8 mouse cellular contexts compared by ENCODE assay signal in genomic region chr5:115011519-115012261, GRCm38 (mm10). TPM values are rescaled to one million over a fixed set of nuclear protein-coding genes. Genes with fewer than 3 reads are reported as not detected.
DNase-seq lines count a peak whose midpoint lies in the region; ATAC-seq and TF ChIP-seq lines count a peak whose summit lies in the region.

No protein-coding gene starts in this region.

- H3K9ac ChIP-seq in intestine, postnatal 0 days (ENCODE audit: low read depth, low read length) = peak overlapping the region; percentile 99
- peak overlapping the region; percentile 98 for H3K9ac ChIP-seq in limb, embryonic 13.5 days
- peak overlapping the region; percentile 99 for H3K9ac ChIP-seq in midbrain, embryonic 13.5 days (replicated peaks)

- DNase-seq in urinary bladder, adult 18-20 months (ENCODE audit: low spot score in 2 of 2) = peak; percentile 28 to 55
- no peak for DNase-seq in urinary bladder, postnatal 10 days (ENCODE audit: low spot score)
- DNase-seq in embryo, embryonic 9.5 days (ENCODE audit: extremely low spot score) = peak; percentile 60
- DNase-seq in gastrocnemius, postnatal 4 days (ENCODE audit: low spot score in 2 of 2) = peak; percentile 47 to 70
- peak; percentile 49 to 64 for DNase-seq in spleen, adult 18-20 months

- H3K4me1 ChIP-seq in intestine, postnatal 0 days (replicated peaks; ENCODE audit: control insufficient read depth, insufficient read depth, low read length) = peaks cover 5% of the 10 kb centered on the region; the same call in 1 of the 2 replicates
- H3K4me1 ChIP-seq in limb, embryonic 13.5 days = peaks cover 41% of the 10 kb centered on the region
- H3K4me1 ChIP-seq in midbrain, embryonic 13.5 days (replicated peaks) = peaks cover 36% of the 10 kb centered on the region

- under 1% methylated on average over 62 of the region's 63 CpGs for WGBS in intestine, postnatal 0 days
- under 1% methylated on average over 62 of the region's 63 CpGs for WGBS in limb, embryonic 13.5 days
- WGBS in midbrain, embryonic 13.5 days = under 1% methylated on average over 54 of the region's 63 CpGs

- no peaks in the 10 kb centered on the region for H3K9me3 ChIP-seq in intestine, postnatal 0 days (ENCODE audit: control insufficient read depth)
- H3K9me3 ChIP-seq in limb, embryonic 13.5 days = no peaks in the 10 kb centered on the region
- H3K9me3 ChIP-seq in midbrain, embryonic 13.5 days = no peaks in the 10 kb centered on the region

- peak overlapping the region; percentile 86 for H3K4me2 ChIP-seq in intestine, postnatal 0 days (replicated peaks; ENCODE audit: low read depth)
- H3K4me2 ChIP-seq in limb, embryonic 13.5 days (replicated peaks) = peak overlapping the region; percentile 94
- H3K4me2 ChIP-seq in midbrain, embryonic 13.5 days (replicated peaks) = peak overlapping the region; percentile 97

- no peaks in the 10 kb centered on the region for H3K27me3 ChIP-seq in intestine, postnatal 0 days (replicated peaks; ENCODE audit: control insufficient read depth, insufficient read depth, low read length)
- no peaks in the 10 kb centered on the region for H3K27me3 ChIP-seq in limb, embryonic 13.5 days
- H3K27me3 ChIP-seq in midbrain, embryonic 13.5 days = no peaks in the 10 kb centered on the region

- H3K4me3 ChIP-seq in intestine, postnatal 0 days (ENCODE audit: low read depth, low read length) = peak overlapping the region; percentile 100
- peak overlapping the region; percentile 99 for H3K4me3 ChIP-seq in limb, embryonic 13.5 days
- peak overlapping the region; percentile 100 for H3K4me3 ChIP-seq in midbrain, embryonic 13.5 days (replicated peaks)

- ATAC-seq in intestine, postnatal 0 days = peak; percentile 4; the same call in 1 of the 2 replicates
- ATAC-seq in limb, embryonic 13.5 days (ENCODE audit: low FRiP score, low read depth) = peak; percentile 13; the same call in 1 of the 2 replicates
- peak; percentile 69 for ATAC-seq in midbrain, embryonic 13.5 days

- no peaks in the 10 kb centered on the region for H3K36me3 ChIP-seq in intestine, postnatal 0 days (ENCODE audit: control insufficient read depth, insufficient read depth)
- no peaks in the 10 kb centered on the region for H3K36me3 ChIP-seq in limb, embryonic 13.5 days
- H3K36me3 ChIP-seq in midbrain, embryonic 13.5 days = no peaks in the 10 kb centered on the region

- peak; percentile 43 for TF ChIP-seq CTCF in intestine, postnatal 0 days (IDR thresholded peaks at IDR 0.05; ENCODE audit: low read depth)

- H3K27ac ChIP-seq in intestine, postnatal 0 days (ENCODE audit: low read depth, low read length) = peak overlapping the region; percentile 93
- H3K27ac ChIP-seq in limb, embryonic 13.5 days = peak overlapping the region; percentile 91
- peak overlapping the region; percentile 94 for H3K27ac ChIP-seq in midbrain, embryonic 13.5 days

RNA-seq across cellular contexts. Expression of gene Sppl3, which starts 0.8 kb away (rescaled TPM):
- 10 to 100 TPM; 61.2 to 64.0 TPM for total RNA-seq in gastrocnemius, postnatal 4 days (2021)
- 19.5 and 20.8 TPM in 2 replicates for polyA plus RNA-seq in intestine, postnatal 0 days (2015; fragmentation: Nextera tagmentation; extraction: Ambion mirVana)
- polyA plus RNA-seq in limb, embryonic 13.5 days (2015; fragmentation: Nextera tagmentation; extraction: Ambion mirVana) = 16.2 and 17.3 TPM in 2 replicates
- 17.6 TPM in 2 replicates for polyA plus RNA-seq in midbrain, embryonic 13.5 days (2015; fragmentation: Nextera tagmentation; extraction: Ambion mirVana)

RNA-seq across cellular contexts. Expression of gene Hnf1a, which starts 40.8 kb away (rescaled TPM):
- not detected for total RNA-seq in gastrocnemius, postnatal 4 days (2021)
- polyA plus RNA-seq in intestine, postnatal 0 days (2015; fragmentation: Nextera tagmentation; extraction: Ambion mirVana) = 15.9 and 16.1 TPM in 2 replicates
- polyA plus RNA-seq in limb, embryonic 13.5 days (2015; fragmentation: Nextera tagmentation; extraction: Ambion mirVana) = 0.05 TPM in 1 of 2 replicates, not detected in the other
- polyA plus RNA-seq in midbrain, embryonic 13.5 days (2015; fragmentation: Nextera tagmentation; extraction: Ambion mirVana) = 0.06 TPM in 1 of 2 replicates, not detected in the other

Comparison
In these comparisons a context has a peak if more than half of its experiments do, and no peak if none do; other contexts are left out.
1. ATAC-seq: peak in every context shown above with its lines; median percentile 69 in midbrain, embryonic 13.5 days; 13 in limb, embryonic 13.5 days; 4 in intestine, postnatal 0 days.
2. RNA of gene Hnf1a, which starts 40.8 kb away (polyA plus RNA-seq): 15.9 to 16.1 TPM in intestine, postnatal 0 days; 0.06 TPM in midbrain, embryonic 13.5 days and 0.05 TPM in limb, embryonic 13.5 days; every median in the first group is over 10 times any median in the second.
3. Peak in every context shown above with its lines, with median percentiles within 50 percentile points of each other: H3K27ac ChIP-seq, H3K4me2 ChIP-seq, H3K4me3 ChIP-seq and H3K9ac ChIP-seq.